Mouse (Mus musculus): Measurements from ENCODE around the gene Slc22a8.

Slc22a8 gene

DNA sequence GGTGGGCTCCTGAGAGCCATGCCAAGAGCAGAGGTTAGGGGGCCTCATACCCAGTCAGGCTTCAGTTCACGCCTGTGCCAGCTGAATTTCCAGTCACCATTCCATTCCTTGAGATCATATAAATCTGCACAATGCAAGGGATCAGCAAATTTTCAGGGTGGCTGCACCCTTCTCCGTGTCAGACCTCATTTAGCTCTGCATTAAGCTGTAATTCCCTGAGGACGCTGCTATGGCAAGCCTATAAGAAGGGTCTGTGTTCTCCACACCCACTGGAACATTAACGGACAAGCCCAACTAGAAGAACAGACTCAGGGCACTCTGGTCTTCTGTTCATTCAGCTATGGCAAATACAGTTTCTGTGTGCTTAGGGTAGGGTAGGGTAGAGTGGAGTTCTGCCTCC lies 6.2 kb downstream of the Slc22a8 start:
- in situ Hi-C loops (cut with MboI, MseI): no loop called here

DNA sequence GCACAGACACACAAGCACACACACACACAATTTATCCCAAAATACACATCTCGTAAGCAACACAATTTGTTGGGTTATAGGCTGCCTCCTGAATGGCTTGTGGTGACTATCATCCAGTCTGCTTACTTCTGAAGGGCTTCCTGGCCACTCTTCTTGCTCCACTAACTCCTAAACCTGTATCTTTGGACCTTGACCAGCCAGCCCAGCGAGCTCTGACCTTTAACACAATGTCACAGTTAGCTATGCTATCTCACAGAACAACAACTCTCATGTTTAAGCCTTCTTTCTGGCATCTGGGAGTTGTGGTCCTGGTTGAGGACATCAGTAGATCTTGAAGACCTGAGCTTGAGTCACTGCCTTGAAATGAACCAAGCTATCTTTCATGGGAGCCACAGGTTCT lies 8.2 kb downstream of the Slc22a8 start:
- in situ Hi-C loops (cut with MboI, MseI): no loop called here

DNA sequence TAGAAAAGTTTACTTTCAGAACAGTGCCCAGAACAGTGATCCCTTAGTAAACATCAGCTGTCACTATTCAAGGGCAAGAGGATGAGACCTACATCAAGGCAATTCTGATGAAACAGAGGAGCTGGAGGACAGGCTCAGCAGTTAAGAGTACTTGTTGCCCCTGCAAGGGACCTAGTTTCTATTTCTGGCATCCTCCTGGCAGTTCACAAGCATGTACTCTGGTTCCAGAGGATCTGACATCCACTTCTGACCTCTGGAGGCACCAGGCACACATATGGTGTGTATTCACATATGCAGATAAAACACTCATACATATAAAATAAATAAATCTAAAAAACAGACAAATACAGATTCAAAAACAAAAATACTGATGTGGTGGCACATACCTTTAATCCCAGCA lies 10.9 kb downstream of the Slc22a8 start:
- in situ Hi-C loops (cut with MboI, MseI): loop anchor here (10.0 kb wide), 1 partner anchor 1253 kb away; no protein-coding TSS in a partner anchor

DNA sequence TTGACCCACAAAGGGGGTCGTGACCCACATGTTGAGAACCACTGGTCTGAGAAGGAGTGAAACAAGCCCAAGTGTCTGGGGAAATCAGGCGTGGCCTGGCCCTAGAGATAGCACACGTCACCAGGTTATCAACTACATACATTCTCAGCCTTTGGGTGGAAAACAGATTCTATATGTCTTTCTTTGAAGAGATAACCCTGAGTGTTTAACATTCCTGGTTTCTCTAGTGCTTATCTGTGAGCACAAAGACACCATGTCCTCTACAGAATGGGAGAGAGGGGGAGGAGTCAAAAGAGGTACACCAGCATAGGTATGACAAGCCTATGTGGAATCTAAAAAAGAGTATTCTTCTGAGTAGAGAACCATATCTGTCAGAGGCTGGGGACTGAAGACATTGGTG lies 11.9 kb downstream of the Slc22a8 start:
- in situ Hi-C loops (cut with MboI, MseI): loop anchor here (10.0 kb wide), 1 partner anchor 1252 kb away; no protein-coding TSS in a partner anchor

DNA sequence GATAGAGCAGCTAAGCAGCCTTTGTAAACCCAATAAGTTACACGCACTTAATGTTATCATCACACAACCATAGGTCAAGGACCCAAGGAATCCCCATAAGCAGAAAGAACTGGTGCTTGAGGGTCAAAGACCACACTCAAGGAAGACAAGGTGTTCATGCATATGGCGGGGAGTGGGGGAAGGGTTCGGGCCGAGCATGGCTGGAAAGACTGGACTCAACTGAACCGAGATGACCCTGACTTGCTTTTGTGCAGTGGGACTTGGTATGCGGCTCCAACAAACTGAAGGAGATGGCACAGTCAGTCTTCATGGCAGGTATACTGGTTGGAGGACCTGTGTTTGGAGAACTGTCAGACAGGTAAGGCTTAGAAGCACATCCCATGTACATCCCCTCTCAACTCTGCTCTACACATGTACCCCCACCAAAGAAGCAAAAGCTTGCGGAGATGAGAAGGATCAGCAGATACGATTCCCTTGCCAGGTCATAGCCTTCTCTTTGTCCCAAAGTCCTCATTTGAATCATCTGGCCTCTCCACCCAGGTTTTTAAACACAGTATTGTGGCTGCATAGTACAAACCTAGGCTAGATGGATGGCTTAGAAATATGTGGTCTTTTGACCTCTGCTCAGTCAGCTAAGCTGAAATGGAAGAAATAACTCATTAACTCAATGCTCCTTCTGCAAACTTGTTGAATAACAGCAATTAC lies 13.6 kb downstream of the Slc22a8 start:
- in situ Hi-C loops (cut with MboI, MseI): loop anchor here (10.0 kb wide), 1 partner anchor 1250 kb away; no protein-coding TSS in a partner anchor

DNA sequence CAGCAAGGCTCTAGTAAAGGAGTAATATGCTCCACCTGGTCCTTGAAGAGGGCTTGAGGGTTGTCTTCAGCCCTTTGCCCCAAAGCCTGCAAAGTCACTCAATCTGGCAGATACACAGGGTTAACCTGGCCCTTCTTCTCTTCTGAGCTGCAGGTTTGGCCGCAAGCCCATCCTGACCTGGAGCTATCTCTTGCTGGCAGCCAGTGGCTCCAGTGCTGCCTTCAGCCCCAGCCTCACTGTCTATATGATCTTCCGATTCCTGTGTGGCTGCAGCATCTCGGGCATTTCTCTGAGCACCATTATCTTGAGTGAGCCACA lies 14.1 kb downstream of the Slc22a8 start:
- in situ Hi-C loops (cut with MboI, MseI): loop anchor here (10.0 kb wide), 1 partner anchor 1250 kb away; no protein-coding TSS in a partner anchor

DNA sequence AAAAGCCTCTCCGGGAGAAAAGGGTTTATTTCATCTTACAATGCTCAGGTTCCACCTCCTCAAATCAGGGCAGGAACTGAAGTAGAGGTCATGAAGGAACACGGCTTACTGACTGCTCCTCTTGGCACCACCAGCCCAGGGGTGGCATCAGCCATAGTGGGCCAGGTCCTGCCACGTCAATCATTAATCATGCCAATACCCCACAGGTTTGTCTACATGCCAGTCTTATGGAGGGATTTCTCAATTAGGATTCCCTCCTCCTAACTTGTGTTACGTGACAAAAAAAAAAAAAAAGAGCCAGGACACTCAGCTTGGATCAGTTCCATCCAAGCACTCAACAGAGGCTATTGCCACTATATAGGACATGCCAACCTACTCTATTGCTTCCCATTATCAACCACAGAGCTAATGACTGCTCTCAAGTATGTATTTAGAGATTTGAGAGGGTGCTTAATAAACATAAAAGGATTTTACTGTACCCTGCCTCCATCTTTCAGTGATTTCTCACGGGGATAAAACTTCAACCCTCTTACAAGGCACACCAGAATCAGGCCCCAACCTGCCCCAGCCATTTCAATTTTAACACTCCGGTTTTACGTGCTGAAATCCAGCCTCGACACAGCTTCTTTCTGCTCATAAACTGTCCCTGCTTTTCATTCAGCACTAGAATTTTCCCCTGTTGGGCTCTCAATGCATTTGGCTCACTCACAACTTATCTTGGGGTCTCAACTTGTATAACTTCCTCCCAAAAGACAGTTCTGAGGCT lies 20.5 kb downstream of the Slc22a8 start:
- in situ Hi-C loops (cut with MboI, MseI): no loop called here

DNA sequence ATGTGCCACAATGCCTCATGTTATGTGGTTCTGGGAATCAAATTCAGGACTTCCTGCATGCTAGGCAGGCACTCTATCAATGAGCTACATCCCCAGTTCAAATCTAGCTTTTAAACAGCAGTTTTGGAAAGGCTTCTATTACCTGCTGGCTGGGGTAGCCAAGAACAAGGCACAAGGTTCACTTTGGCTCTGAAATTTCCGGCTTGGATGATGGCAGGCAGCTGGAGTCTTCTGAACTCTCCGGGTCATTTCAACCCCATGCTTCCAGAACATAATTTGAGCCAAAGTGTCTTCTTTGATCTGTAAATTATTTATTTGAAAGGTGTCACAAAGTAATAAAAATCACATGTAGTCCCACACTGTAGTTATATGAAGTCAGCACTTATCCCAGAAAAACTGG lies 22.1 kb downstream of the Slc22a8 start:
- in situ Hi-C loops (cut with MboI, MseI): no loop called here

DNA sequence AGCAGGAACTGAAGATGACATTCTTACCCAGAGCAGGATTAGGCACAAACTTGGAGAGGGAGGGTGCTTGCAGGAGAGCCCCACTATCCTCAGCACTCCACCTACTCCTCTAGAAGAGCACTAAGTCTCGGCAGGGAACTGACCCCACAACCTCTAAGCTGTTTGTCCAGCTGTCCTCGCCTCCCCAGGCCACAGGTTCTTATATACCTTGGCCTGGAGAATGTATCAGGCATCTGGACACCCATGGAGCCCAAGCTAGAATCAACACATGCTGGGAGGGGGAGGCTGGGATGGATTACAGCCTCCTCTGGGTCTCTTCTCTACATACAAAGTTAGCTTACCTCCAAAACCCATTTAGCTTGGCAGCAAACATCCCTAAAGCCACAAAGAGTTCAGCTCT lies 23.3 kb downstream of the Slc22a8 start:
- in situ Hi-C loops (cut with MboI, MseI): no loop called here

DNA sequence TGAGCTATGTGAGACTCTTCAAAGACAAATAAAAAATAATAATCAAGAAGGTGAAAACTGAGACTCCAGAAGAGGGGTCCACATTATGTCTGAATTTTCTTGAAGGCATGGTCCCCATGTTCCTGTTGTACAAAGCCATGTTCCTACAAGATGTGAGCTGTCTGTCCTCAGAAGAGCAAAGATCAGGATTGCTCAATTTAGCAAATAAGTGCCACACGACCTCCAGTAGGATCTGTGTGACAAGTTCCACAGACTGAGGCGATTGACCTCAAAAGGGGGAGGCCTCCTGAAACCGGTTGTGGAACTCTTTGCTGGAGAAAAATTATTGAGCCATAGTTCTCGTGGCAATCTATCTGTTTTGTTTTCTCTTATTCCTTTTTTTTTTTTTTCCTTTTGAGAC lies 25.3 kb downstream of the Slc22a8 start:
- in situ Hi-C loops (cut with MboI, MseI): no loop called here

DNA sequence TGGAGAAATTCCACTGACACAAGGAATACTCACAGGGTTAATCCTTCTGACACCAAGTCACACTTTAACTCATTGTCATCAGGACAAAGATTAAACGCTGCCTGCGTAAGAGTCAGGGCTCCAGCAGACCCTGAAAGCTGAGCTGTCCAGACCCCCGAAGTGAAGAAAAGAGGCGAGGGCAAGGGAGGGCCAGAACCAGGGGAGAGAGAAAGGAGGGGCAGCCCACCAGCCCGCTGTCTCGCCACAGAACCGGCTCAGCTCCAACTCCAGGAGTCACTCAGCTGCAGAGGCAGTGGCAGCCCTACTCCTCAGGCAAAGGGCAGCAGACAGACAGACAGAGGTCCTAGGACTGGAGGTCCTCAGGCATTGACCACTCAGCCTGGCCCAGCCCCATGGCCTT lies 26.9 kb downstream of the Slc22a8 start, which contains the start of gene Slc22a6:
Gene Slc22a6 (plus strand): TSS at position 136 of the 400 bp plus-strand sequence.
- in situ Hi-C loops (cut with MboI, MseI): no loop called here

DNA sequence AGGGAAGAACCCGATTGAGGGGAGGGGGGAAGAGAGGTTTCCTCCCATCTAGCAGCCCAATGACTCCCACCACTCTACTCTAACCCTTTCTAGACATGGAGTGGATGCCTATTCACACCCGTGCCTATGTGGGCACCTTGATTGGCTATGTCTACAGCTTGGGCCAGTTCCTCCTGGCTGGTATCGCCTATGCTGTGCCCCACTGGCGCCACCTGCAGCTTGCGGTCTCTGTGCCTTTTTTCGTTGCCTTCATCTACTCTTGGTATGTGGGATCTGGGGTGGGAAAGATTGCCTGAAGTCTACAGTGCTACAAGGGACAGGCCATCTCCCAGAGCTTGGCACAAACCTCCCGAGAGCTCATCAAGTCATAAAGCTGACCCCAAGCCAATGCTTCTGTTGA lies 30.0 kb downstream of the Slc22a8 start:
- in situ Hi-C loops (cut with MboI, MseI): no loop called here

DNA sequence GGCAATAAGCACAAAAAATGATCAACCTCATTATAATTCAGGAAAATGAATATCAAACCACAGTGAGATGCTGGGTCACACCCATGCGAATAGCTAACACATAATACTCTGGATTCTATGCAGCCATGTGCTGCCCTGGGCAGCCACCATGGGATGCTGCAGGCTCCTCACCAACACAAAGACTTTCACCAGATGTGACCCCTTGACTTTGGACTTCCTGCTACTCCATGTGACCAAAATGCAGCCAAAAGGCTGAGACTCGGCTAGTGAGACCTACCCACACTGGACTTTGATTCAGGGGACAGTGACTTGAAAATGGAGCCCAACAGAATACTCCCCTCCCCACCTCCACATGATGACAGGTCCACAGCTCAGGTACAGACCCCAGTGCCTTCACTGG lies 39.2 kb downstream of the Slc22a8 start:
- in situ Hi-C loops (cut with MboI, MseI): no loop called here

DNA sequence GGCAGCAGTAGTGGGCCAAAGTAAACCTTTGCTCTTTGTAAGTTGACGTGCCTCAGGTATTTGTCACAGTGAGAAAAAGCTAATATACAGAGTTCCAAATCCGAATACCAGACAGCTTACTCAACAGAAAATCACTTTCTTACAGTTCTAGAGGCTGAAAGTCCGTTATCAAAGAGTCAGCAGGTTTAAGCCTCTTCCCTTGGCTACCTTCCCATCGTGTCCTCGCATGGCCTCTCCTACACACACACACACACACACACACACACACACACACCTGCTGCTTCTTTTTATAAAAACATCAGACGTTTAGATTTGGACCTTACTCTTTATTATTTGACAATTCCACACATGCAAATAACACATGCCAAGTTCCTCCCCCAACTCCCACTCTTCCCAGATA lies 39.8 kb downstream of the Slc22a8 start:
- in situ Hi-C loops (cut with MboI, MseI): no loop called here

DNA sequence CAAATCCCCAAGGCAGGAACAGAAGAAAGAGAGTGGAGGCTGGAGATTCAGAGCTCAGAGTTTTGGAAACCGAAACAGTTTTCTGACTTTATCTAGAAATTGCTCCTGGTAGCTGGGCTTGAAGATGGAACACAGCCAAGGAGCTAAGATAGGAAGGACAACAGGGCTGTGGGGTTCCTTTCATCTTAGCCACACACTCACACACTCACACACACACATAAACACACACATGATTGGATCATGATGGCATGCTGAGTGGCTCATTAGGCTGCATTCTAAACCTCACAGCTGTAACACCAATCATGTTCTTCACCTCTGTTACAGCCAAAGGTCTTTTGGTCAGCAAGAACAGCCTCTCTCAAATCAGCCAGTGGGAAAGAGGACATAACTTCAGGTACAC lies 41.0 kb downstream of the Slc22a8 start:
- in situ Hi-C loops (cut with MboI, MseI): no loop called here

DNA sequence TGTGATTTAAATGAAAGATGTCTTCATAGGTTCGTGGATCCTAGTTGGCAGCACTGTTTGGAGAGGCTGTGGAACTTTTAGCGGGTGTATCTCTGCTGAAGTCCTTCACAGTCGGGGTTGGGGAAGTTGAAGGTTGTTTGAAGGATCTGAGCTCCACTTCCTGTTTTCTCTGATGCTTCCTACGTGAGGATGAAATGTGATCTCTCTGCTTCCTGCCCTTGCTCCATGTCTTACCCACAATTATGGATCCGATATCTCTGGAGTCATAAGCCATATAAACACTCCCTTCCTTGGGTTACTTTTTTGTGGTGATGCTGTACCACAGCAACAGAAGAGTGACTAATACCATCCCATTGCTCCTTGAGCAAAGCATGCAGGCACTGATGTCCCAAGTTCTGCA lies 51.0 kb downstream of the Slc22a8 start:
- in situ Hi-C loops (cut with MboI, MseI): no loop called here

DNA sequence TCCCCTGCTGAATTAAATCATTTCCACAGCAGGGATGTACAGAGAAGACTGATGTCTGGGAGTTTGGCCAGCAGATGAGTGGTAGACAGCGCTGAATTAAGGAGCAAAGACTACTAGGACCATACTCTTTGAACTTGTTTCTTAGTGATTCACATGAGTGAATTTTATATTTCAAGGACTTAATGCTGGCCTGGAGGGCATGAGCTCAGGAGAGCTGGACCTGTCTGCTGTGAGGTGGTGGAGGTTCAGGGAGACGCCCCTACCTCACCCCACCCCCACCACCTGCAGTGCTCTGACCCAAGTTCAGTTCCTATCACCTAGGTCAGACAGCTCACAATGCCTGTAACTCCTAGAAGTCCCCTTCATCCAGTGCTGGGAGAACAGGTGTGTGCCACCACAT lies 55.3 kb downstream of the Slc22a8 start:
- in situ Hi-C loops (cut with MboI, MseI): no loop called here

DNA sequence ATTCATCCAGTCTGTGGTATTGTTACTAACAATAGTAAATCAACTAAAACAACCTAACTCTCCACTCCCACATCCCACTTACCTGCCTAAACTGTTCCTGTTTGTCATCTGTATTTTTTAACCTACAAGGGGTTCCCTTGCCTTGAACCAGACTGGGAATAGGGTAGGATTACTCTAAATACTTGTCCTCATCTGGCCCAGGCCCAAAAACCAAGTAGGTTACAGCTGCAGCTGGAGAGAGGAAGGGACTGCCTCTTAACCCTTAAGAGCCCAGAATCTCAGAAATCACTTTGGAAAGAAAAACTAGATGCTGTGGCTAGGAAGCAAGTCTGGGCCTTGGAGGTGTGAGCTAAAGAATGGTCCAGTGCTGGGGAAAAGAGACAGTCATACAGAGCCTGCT lies 64.8 kb downstream of the Slc22a8 start:
- in situ Hi-C loops (cut with MboI, MseI): no loop called here

DNA sequence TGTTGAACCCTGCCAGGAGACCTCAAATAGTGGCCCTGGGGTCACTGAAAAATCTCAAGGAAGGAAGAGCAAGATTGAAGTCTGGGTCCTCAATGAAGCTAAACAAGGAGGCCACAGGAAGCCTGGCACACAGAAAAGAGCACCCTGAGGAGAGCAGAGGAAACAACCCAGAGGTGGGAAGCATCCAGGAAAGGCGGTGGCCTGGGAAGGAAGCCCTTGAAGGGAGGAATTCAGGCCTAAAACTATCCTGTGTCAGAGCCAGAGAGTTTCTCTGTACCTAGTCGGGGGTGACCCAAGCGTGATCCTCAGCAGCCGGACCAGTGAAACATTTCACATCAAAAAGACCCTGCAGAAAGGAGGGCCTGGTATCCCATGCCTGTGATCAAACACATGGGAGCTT lies 65.3 kb downstream of the Slc22a8 start:
- in situ Hi-C loops (cut with MboI, MseI): no loop called here

Measured in T-helper 2 cell (primary cell).